Mouse (Mus musculus) left cerebral cortex, postnatal 36 days (tissue): Measurements from ENCODE around the gene Cep95. TPM values are rescaled to one million over a fixed set of nuclear protein-coding genes. Genes with fewer than 3 reads are reported as not detected.
"Not testable (repeated sequence)": the region's sequence is repeated elsewhere in the genome, so short reads cannot be mapped to it uniquely, and the experiment has no call there.

ENCODE experiments used
- DNase-seq, 2 experiments: peaks; one replicate each; pipeline ENCODE4 v3.0.0; 2021 to 2022; ENCODE audit warnings: low spot score in 2 of 2, mixed read lengths in 1 of 2
- intact Hi-C: fragments of 180-260 bp; cut with DNase I; formaldehyde crosslinking; loops from one replicate; pipeline ENCODE4 v1.15.1; 2025
- total RNA-seq, 2 experiments: library from RNA; stranded (reverse); gene quantifications; 2 replicates each; pipeline ENCODE4 v1.2.3; 2021

Gene Cep95
- 10 to 100 TPM in 1 of 2 experiments, 1 to 10 TPM in 1; 8.2 to 15.8 TPM for total RNA-seq

GRCm38 (mm10) chr11:106788775-106789459, at the start of gene Cep95, which contains the start of gene Ddx5:
Gene Cep95, plus strand, starts transcription at chr11:106789252.
Gene Ddx5, minus strand, starts transcription at chr11:106789185.
- DNase-seq: peak; percentile 96 to 99
- intact Hi-C loops: loop anchor here (2.0 to 5.0 kb wide), 3 partner anchors 34 to 208 kb away; partner anchors contain the start of genes Kpna2 and Smurf2

- intact Hi-C loops: loop anchor here (10.0 kb wide), 1 partner anchor 326 kb away; no protein-coding TSS in a partner anchor
- not testable (repeated sequence) for DNase-seq
These were observed 48.3 kb upstream of the Cep95 start for GRCm38 (mm10) chr11:106740724-106741123.

- intact Hi-C loops: loop anchor here (10.0 kb wide), 1 partner anchor 326 kb away; no protein-coding TSS in a partner anchor
- no peak for DNase-seq
These were observed 47.8 kb upstream of the Cep95 start for GRCm38 (mm10) chr11:106741232-106741631.

DNA sequence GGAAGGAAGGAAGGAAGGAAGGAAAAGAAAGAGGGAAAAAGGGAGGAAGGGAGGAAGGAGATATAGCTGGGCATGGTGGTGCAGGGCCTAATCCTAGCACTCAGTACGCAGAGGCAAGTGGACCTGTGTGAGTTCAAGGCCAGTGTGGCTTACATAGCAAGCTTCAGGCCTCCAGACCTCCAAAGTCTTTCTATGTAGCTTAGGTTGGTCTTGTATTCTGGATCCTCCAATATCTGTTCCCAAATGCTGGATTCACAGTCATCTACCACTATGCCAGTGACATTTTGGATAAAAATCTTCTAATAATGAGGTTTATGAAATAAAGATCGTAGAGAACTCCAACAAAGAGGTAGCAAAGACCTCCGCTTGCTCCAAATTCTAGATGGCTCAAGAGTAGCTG, 47.2 kb upstream of the Cep95 start:
- intact Hi-C loops: loop anchor here (1.0 to 10.0 kb wide), 2 partner anchors 94 to 327 kb away; no protein-coding TSS in a partner anchor
- DNase-seq: no peak

DNA sequence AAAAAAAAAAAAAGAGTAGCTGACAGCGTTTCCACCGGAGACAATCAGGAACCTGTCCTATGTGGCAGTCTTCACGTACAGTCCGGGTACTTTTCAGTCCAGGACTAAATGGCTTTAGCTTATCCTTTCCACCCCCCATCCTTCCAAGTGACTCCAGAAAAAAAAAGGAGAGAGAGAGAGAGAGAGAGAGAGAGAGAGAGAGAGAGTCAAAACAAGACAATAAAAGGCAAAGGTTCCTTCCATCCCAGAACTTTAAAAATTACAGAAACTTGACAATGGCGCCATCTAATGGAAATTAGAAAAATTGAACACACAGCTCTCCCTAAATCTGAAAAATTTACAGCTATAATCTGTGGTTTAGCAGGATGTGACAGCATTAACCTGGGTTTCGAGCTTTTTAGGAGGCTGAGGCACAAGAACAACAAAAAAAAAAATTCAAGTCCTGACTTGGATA, 46.6 kb upstream of the Cep95 start:
- DNase-seq: no peak
- intact Hi-C loops: loop anchor here (1.0 to 10.0 kb wide), 2 partner anchors 94 to 328 kb away; no protein-coding TSS in a partner anchor

- no peak for DNase-seq
- intact Hi-C loops: loop anchor here (5.0 to 10.0 kb wide), 2 partner anchors 233 to 330 kb away; no protein-coding TSS in a partner anchor
These were observed 44.1 kb upstream of the Cep95 start for GRCm38 (mm10) chr11:106744949-106745348.

DNA sequence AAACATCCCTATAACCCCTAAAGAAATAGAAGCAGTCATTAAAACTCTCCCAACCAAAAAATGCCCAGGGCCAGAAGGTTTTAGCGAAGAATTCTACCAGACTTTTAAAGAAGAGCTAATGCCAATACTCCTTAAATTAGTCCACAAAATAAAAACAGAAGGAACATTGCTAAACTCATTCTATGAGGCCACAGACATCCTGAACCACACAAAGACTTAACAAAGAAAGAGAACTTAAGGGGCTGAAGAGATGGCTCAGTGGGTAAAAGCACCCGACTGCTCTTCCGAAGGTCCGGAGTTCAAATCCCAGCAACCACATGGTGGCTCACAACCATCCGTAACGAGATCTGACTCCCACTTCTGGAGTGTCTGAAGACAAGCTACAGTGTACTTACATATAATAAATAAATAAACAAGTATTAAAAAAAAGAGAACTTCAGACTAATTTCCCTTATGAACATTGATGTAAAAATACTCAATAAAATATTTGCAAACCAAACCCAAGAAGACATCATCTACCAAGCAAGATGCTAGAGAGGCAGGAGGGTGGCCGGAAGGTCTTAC, 39.4 kb upstream of the Cep95 start:
- intact Hi-C loops: loop anchor here (5.0 to 10.0 kb wide), 2 partner anchors 237 to 335 kb away; no protein-coding TSS in a partner anchor
- not testable (repeated sequence) for DNase-seq

GRCm38 (mm10) chr11:106750121-106750751, 38.8 kb upstream of the Cep95 start, which contains the start of gene Pecam1:
Gene Pecam1, minus strand, starts transcription at chr11:106750628.
- DNase-seq: no peak
- intact Hi-C loops: no loop called here

DNA sequence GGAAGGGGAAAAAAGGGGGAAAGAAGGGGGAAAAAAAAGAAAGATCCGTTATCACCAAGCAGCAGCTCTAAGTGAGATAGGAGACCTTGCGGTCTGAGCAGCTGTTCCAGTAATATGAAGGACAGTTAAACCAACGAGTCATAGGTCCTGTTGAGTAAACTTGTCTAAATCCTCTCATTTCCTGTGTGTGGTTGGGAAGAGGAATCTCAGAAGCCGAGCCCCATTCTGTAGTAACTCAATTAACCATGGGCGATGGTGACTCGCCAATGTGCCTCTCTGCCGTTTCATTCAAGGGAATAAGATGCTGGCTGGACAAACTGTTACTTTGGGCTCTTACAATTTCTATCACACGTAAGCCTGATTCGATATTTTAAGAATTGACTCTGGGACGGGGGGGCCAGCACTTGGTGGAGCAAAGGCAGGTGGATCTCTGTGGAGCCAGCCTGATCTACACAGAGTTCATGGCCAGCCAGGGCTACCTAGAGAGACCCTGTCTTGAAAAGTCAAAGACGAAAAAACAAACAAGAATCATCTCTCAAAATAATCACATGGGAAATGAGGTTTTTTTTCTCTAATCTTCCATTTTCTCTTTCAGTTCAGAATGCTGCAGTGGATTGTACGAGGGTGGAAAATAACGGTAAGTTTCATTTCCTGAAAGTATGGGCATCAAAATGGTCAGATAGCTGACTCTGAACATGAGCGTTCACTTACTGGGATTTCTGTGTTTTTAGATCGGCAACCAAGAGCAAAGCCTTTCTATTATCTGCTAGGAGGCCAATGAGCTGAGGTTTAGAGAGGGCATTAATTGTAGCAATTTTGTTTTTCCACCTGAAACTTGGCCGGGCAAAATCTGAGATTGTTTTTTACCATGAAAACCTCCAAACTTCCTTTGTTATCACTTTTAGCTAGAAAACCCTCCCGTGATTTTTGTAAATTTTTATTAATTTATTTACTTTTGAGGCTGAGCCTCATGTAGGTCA, 37.7 kb upstream of the Cep95 start, which contains the start of gene Milr1:
TSS of gene Milr1 (plus strand) at position 188 of the 980 bp plus-strand sequence.
- intact Hi-C loops: no loop called here
- no peak for DNase-seq

DNA sequence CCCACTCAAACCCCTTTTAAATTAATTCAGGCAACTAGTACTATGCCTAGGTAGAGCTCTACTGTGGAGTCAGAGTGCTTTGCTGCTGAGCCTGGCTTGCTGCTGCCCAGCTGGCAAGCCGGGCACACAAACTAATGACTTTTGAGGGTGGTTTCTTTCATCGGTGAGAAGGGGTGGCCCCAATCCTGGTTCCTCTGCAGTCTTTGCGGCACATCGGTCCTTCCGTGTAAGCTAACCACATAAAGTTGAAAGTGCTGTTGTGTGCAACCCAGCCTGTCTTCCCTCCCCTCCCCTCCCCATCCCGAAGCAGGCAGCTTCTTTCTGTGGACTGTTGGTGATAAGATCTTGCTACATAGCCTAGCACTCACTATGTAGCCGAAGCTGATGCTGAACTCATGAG, 36.9 kb upstream of the Cep95 start:
- intact Hi-C loops: no loop called here
- no peak for DNase-seq

GRCm38 (mm10) chr11:106753314-106753713, 35.7 kb upstream of the Cep95 start:
- DNase-seq: no peak
- intact Hi-C loops: no loop called here

DNA sequence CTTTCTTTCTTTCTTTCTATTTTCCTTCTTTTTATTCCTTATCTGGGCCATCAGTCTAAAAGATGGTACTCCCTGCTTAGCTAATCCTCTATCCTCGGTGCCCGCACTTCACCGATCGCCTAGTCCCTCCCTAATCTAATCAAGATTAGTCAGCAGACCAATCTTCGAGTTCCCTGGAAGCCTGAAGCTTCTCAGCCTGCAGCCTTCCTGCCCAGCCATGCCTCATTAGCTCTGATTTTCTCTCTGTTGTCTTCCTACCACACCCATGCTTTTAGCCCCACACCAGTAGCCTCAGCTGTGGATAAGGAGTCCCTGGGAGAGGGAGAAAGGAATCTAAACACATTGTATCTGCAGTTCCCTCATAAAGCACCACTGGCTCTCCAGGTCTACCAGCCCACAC, 33.5 kb upstream of the Cep95 start:
- intact Hi-C loops: no loop called here
- no peak for DNase-seq

- intact Hi-C loops: no loop called here
These were observed 30.0 kb upstream of the Cep95 start for GRCm38 (mm10) chr11:106759028-106759427.

DNA sequence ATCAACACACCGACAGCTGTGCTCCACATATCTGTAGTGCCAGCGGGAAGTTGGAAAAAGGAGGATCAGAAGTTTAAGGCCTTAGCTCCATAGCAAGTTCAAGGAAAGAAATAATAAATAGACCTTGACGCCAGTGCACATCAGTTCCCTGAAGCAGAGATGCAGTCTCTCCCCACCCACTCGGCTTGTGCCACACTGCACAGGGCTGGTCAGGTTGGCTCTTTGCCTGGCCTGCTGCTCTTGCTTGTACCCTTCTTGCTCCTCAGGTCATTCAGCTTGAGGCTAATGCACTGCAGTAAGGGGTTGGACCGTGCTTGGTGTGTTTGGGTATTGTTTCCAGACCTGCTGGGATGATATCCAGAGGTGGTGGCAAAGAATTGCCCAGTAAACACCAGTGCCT, 28.5 kb upstream of the Cep95 start:
- intact Hi-C loops: no loop called here
- no peak for DNase-seq

More at GRCm38 (mm10) chr11:106759028-106759427, 30.0 kb upstream of the Cep95 start:
- DNase-seq: no peak

DNA sequence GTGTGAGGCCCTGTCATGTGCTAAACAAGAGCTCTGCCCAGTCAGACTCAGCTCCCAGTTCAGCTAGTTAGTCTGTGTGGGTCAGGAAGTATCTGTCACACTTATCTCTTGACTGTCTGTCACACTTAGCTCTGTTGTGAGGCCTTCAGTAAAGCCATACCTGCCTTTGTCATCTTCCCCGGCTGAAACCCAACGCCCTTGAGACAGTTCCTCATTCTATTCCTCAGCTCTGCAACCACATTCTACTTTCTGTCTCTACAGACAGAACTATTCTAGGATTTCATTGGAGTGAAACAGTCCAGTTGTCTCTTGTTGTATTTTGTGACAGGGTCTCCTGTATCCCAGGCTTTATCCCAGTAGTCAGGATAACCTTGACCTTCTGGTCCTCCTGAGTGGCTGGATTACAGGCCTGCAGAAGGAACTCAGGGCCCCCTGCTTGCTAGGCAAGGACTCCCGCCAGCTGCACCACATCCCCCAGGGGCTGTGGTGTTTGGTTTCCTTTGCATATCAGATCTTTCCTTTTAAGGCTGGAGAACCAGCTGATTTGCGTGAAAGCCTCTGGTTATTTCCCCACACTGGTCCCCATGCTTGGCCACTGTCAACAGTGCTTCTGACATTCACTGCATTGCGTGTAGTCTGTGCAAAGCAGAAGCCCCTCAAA, 26.8 kb upstream of the Cep95 start:
- intact Hi-C loops: no loop called here
- DNase-seq: no peak

DNA sequence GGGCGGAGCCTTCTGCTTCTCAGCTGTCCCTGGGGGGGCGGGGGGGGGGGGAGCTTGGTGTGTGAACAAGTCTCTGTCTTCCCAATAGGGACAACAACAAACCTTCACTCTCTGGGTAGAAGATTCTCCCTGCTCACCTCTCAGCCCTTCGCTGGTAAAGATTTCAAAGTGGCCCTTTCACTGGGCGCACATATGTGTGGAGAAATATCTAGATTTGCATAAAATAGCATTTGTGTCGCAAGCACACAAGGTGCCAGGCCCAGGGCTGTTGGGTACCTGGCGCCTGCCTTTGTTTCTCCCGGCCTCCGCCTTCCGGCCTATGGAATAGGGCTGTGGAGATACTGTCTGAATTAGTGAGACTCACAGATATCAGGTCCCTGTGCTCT, 26.3 kb upstream of the Cep95 start:
- intact Hi-C loops: no loop called here
- no peak for DNase-seq

DNA sequence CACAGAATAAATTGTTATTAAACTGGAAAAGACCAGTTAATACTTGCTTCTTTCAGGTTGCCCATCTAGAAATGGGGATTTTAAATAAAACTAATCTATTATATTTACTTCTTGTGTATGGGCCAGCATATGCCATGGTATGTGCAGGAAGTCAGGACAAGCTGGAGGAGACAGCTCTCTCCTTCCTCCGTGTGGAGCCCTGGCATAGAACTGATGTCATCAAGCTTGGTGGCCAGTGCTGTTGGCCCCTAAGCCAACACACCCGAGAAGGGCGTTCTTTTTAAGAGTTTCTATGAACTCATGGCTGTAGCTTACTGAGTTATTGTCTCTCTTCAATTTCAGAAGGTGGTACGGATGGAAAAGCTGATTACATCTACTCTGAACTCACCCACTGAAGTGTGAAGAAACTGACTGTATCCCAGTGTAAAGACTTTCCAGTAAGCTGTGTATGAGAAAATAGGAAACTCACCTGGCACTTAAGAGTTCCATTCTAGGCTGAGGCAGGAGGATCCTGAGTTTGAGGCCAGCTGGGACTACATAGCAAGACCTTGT, 22.4 kb upstream of the Cep95 start:
- no peak for DNase-seq
- intact Hi-C loops: no loop called here

GRCm38 (mm10) chr11:106767516-106767915, 21.5 kb upstream of the Cep95 start:
- no peak for DNase-seq
- intact Hi-C loops: no loop called here
